Comparison of ENCODE assay signal across 10 mouse cellular contexts in the genomic region with DNA sequence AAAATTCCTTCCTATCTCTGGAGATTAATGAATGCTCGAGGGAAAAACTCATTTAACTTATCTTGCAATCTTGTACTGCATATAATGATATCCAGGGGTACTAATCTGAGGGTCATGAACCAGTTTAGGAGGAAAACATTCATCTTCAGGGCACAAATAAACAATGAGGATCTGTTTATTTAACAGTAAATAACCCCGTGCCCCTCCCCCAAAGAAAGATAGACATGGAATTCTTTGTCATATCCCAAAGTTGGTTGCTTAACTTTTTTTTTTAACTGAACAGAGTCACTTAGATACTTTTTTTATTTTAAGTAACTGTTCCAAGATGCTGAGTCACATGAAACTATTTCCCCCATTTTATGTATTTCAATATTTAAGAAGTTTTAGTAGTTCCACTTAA.
"Had no signal": no experiment of that assay in that cellular context is flagged by ENCODE, and none has a peak within 500 bp of the region (broad histone marks: within the 10 kb centered on the region; RNA-seq: fewer than 3 reads in every experiment).

No protein-coding gene starts in this region.

- H3K27me3 ChIP-seq: intestine, embryonic 15.5 days; liver, embryonic 13.5 days had no signal

- H3K4me1 ChIP-seq: intestine, embryonic 15.5 days; liver, embryonic 13.5 days had no signal

- H3K27ac ChIP-seq: intestine, embryonic 15.5 days; layer of hippocampus, adult 2 months; left cerebral cortex, adult 2 months; liver, embryonic 13.5 days had no signal

- H3K36me3 ChIP-seq: intestine, embryonic 15.5 days; liver, embryonic 13.5 days had no signal

- H3K4me3 ChIP-seq: intestine, embryonic 15.5 days; layer of hippocampus, adult 2 months; left cerebral cortex, adult 2 months; liver, embryonic 13.5 days had no signal

- H3K9me3 ChIP-seq: intestine, embryonic 15.5 days; liver, embryonic 13.5 days had no signal

- H3K4me2 ChIP-seq: intestine, embryonic 15.5 days; liver, embryonic 13.5 days; midbrain, embryonic 11.5 days had no signal

- DNase-seq: kidney, adult 11 months; layer of hippocampus, postnatal 36 days; liver, embryonic 13.5 days; midbrain, embryonic 14.5 days; thymus, adult 18-20 months; thymus, postnatal 36 days had no signal

- H3K9ac ChIP-seq: intestine, embryonic 15.5 days; liver, embryonic 13.5 days had no signal

- ATAC-seq: intestine, embryonic 15.5 days had no signal
